Mouse (Mus musculus): Measurements from ENCODE around the gene Wscd2. TPM values are rescaled to one million over a fixed set of nuclear protein-coding genes. Genes with fewer than 3 reads are reported as not detected.

Gene Wscd2
- polyA plus RNA-seq, 2 experiments: 8.4 to 12.5 TPM

GRCm38 (mm10) chr5:113635861-113636565 is 145.9 kb downstream of the Wscd2 start:
- Histone ChIP-seq H3K36me3 (ENCODE audit: control insufficient read depth, insufficient read depth, low read length) (no peaks in the 10 kb centered on the region), H3K9me3 (ENCODE audit: control insufficient read depth, low read length) (no peaks in the 10 kb centered on the region), H3K27ac (replicated peaks; ENCODE audit: low read depth, low read length) (no peak overlapping the region), H3K4me3 (replicated peaks; ENCODE audit: low read length) (no peak overlapping the region), H3K4me2 (replicated peaks; ENCODE audit: low read depth, low read length, severe bottlenecking) (no peak overlapping the region), H3K27me3 (ENCODE audit: control insufficient read depth, insufficient read depth, low read length) (no peaks in the 10 kb centered on the region), H3K9ac (ENCODE audit: low read depth, low read length, severe bottlenecking) (no peak overlapping the region), H3K4me1 (ENCODE audit: control insufficient read depth, insufficient read depth, low read length) (peaks cover 35% of the 10 kb centered on the region)
- ATAC-seq (ENCODE audit: low FRiP score, low read depth): no peak
- no peak for TF ChIP-seq POLR2A (IDR thresholded peaks at IDR 0.05; ENCODE audit: borderline replicate concordance, extremely low read depth, insufficient read depth, insufficient read length)
- 76% methylated on average over 15 of the region's 15 CpGs for WGBS
- DNase-seq (ENCODE audit: low spot score): no peak

GRCm38 (mm10) chr5:113637631-113638030 is 147.5 kb downstream of the Wscd2 start:
- DNase-seq (ENCODE audit: low spot score): no peak
- Histone ChIP-seq H3K4me2 (replicated peaks; ENCODE audit: low read depth, low read length, severe bottlenecking) (no peak overlapping the region), H3K4me3 (replicated peaks; ENCODE audit: low read length) (no peak overlapping the region), H3K9me3 (ENCODE audit: control insufficient read depth, low read length) (no peaks in the 10 kb centered on the region), H3K4me1 (ENCODE audit: control insufficient read depth, insufficient read depth, low read length) (peaks cover 32% of the 10 kb centered on the region), H3K36me3 (ENCODE audit: control insufficient read depth, insufficient read depth, low read length) (no peaks in the 10 kb centered on the region), H3K27ac (replicated peaks; ENCODE audit: low read depth, low read length) (no peak overlapping the region), H3K9ac (ENCODE audit: low read depth, low read length, severe bottlenecking) (no peak overlapping the region), H3K27me3 (ENCODE audit: control insufficient read depth, insufficient read depth, low read length) (no peaks in the 10 kb centered on the region)
- no peak for ATAC-seq (ENCODE audit: low FRiP score, low read depth)
- WGBS: 85% methylated on average over 4 of the region's 4 CpGs
- TF ChIP-seq POLR2A (IDR thresholded peaks at IDR 0.05; ENCODE audit: borderline replicate concordance, extremely low read depth, insufficient read depth, insufficient read length): no peak

GRCm38 (mm10) chr5:113638055-113638454 is 147.9 kb downstream of the Wscd2 start:
- H3K36me3 ChIP-seq (ENCODE audit: control insufficient read depth, insufficient read depth, low read length): no peaks in the 10 kb centered on the region
- no peak for DNase-seq (ENCODE audit: low spot score)
- no peaks in the 10 kb centered on the region for H3K27me3 ChIP-seq (ENCODE audit: control insufficient read depth, insufficient read depth, low read length)
- TF ChIP-seq POLR2A (IDR thresholded peaks at IDR 0.05; ENCODE audit: borderline replicate concordance, extremely low read depth, insufficient read depth, insufficient read length): no peak
- no peak overlapping the region for H3K9ac ChIP-seq (ENCODE audit: low read depth, low read length, severe bottlenecking)
- no peak overlapping the region for H3K4me3 ChIP-seq (replicated peaks; ENCODE audit: low read length)
- no peak overlapping the region for H3K4me2 ChIP-seq (replicated peaks; ENCODE audit: low read depth, low read length, severe bottlenecking)
- no peak overlapping the region for H3K27ac ChIP-seq (replicated peaks; ENCODE audit: low read depth, low read length)
- H3K9me3 ChIP-seq (ENCODE audit: control insufficient read depth, low read length): no peaks in the 10 kb centered on the region
- H3K4me1 ChIP-seq (ENCODE audit: control insufficient read depth, insufficient read depth, low read length): peaks cover 27% of the 10 kb centered on the region
- 84% methylated on average over 12 of the region's 12 CpGs for WGBS
- no peak for ATAC-seq (ENCODE audit: low FRiP score, low read depth)

- DNase-seq (ENCODE audit: low spot score): no peak
- Histone ChIP-seq H3K27me3 (ENCODE audit: control insufficient read depth, insufficient read depth, low read length) (no peaks in the 10 kb centered on the region), H3K27ac (replicated peaks; ENCODE audit: low read depth, low read length) (no peak overlapping the region), H3K4me3 (replicated peaks; ENCODE audit: low read length) (no peak overlapping the region), H3K36me3 (ENCODE audit: control insufficient read depth, insufficient read depth, low read length) (no peaks in the 10 kb centered on the region), H3K9me3 (ENCODE audit: control insufficient read depth, low read length) (no peaks in the 10 kb centered on the region), H3K9ac (ENCODE audit: low read depth, low read length, severe bottlenecking) (no peak overlapping the region), H3K4me2 (replicated peaks; ENCODE audit: low read depth, low read length, severe bottlenecking) (no peak overlapping the region), H3K4me1 (ENCODE audit: control insufficient read depth, insufficient read depth, low read length) (peaks cover 17% of the 10 kb centered on the region)
- TF ChIP-seq POLR2A (IDR thresholded peaks at IDR 0.05; ENCODE audit: borderline replicate concordance, extremely low read depth, insufficient read depth, insufficient read length): no peak
- WGBS: 69% methylated on average over 5 of the region's 5 CpGs
- no peak for ATAC-seq (ENCODE audit: low FRiP score, low read depth)
Observed at GRCm38 (mm10) chr5:113639126-113639525, 149.0 kb downstream of the Wscd2 start.

Other genes with a start within 250 kb of the Wscd2 start
- 2.7 and 3.3 TPM in 2 replicates for gene Sgsm1, start 179.5 kb upstream of the Wscd2 start, polyA plus RNA-seq (2012; rRNA removed)
- 0.94 and 1.2 TPM in 2 replicates for gene Sgsm1, start 179.5 kb upstream of the Wscd2 start, polyA plus RNA-seq (2014; fragmentation: Nextera tagmentation; extraction: Ambion mirVana)
- not detected in 2 replicates for gene Aym1, start 133.0 kb upstream of the Wscd2 start, polyA plus RNA-seq (2012; rRNA removed)
- not detected in 2 replicates for gene Aym1, start 133.0 kb upstream of the Wscd2 start, polyA plus RNA-seq (2014; fragmentation: Nextera tagmentation; extraction: Ambion mirVana)
- 10.7 and 17.4 TPM in 2 replicates for gene Cmklr1, start 160.1 kb downstream of the Wscd2 start, polyA plus RNA-seq (2012; rRNA removed)
- 7.5 and 7.8 TPM in 2 replicates for gene Cmklr1, start 160.1 kb downstream of the Wscd2 start, polyA plus RNA-seq (2014; fragmentation: Nextera tagmentation; extraction: Ambion mirVana)
- gene 1700069L16Rik, start 234.4 kb downstream of the Wscd2 start, polyA plus RNA-seq (2012; rRNA removed): not detected in 2 replicates
- gene 1700069L16Rik, start 234.4 kb downstream of the Wscd2 start, polyA plus RNA-seq (2014; fragmentation: Nextera tagmentation; extraction: Ambion mirVana): not detected in 2 replicates
- gene Ficd, start 245.5 kb downstream of the Wscd2 start, polyA plus RNA-seq (2012; rRNA removed): 6.3 and 6.5 TPM in 2 replicates
- gene Ficd, start 245.5 kb downstream of the Wscd2 start, polyA plus RNA-seq (2014; fragmentation: Nextera tagmentation; extraction: Ambion mirVana): 5.6 and 6.5 TPM in 2 replicates

All from limb, embryonic 14.5 days (tissue).